Mouse (Mus musculus): ENCODE measurements around the gene Itgb4.
A peak's percentile ranks its signal among the peaks of the same experiment; 100 is the strongest.

Gene Itgb4

DNA sequence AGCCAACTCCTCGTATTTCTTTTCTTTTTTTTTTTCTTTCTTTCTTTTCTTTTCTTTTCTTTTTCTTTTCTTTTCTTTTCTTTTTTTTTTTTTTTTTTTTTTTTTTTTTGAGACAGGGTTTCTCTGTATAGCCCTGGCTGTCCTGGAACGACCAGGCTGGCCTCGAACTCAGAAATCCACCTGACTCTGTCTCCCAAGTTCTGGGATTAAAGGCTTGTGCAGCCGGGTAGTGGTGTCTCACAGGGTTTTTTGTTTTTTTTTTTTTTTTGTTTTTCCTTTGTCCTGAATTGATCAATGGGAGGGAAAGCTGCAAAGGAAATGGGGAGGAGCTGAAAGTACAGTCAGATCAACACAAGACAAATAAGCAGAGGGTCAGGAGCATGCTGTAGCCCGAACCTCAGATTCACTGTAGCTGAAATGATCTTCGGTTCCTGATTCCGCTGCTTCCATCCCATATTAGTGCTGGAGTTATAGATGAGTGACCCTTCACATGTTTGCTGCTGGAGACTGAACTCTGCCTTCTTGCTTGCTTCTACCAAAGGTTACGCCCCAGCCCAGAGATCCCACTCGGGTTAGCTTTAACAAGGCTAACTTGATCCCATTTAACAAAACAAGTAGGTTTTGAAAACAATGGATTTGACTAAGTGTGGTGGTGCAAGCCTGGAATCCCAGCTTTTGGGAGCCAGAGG, 53.8 kb downstream of the Itgb4 start:
- DNase-seq (ENCODE audit: low spot score) = no peak

- DNase-seq (ENCODE audit: low spot score) = no peak
These were observed 54.8 kb downstream of the Itgb4 start for GRCm38 (mm10) chr11:116029086-116029865.

DNA sequence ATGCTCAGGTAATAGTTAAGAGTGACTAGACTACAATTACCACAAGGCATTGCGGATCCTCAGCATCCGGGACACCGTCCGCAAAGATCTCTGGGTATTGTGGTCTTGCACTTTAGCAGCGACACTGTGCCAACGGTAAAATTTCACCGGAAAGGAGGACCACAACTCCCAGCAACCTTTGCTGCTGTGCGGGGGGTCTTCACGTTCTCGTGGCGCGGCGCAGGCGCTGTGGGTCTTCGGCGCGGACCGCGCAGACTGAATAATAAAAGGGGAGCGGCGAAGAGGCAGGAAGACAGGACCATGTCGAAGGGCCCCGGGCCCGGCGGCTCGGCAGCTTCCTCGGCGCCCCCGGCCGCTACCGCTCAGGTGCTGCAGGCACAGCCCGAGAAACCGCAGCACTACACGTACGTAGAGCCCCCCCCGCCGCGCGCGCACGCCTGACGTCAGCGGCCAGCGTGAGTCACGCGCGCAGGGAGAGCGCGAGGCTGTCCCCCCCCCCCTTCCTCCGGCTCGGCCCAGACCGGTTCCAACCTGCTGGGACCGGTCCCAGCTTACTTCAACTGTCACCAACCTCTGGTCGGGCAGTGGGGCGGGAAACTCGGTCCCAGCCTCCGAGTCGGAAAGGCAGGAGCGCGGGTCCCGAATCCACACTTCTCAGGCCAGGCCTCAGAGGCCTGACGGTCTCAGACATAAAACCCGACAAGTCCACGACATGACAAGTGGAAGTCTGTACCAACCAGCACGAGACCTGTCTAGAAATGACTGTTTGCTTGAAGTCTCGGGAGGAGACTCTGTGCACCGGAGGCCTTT, 55.8 kb downstream of the Itgb4 start, which contains the start of gene Unk:
Gene Unk, plus strand, starts transcription at position 235 of the 810 bp plus-strand sequence.
- DNase-seq (ENCODE audit: low spot score) = peak; percentile 97

DNA sequence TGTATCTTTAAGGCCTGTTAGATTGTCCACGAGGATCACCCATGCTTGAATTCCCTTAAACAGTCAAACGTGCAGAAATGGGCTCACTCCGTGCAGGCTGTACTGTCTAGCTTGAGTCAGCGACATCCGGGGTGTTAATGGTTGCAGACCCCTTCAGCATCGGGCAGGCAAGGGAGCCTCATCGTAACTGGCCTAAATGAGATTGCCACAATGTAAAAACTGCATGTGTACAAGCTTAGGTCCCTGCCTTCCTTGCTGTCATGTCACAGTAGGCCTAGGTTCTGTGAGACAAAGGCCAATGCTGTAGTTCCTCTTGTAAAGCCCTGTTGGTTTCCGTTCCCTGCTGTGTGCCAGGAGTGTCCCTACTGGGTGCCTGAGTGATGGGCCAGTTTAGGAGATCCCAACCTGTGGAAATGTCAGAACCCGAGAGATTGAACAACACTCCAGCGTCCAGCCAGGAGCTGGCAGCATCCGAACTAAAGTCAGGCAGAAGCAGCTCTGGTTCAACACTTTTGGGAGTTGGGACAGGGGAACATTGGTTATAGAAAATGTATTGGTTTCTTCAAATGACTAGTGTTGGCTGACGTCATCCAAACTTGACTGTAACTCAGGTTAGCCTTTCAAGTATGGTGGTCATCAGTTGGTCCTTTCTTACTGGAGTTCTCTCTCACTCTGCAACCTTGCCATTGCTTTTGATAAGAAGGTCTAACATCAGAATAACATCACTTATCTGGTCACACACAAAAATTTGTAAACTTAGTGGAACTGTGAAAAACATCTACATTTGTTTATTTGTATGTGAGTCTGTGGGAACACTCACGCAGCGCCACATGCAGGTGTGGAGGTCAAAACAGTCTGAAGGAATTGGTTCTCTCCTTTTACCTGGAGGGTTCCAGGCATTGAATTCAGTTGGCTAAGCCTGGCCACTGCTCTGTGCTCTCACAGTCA, 56.7 kb downstream of the Itgb4 start:
- DNase-seq (ENCODE audit: low spot score) = no peak

DNA sequence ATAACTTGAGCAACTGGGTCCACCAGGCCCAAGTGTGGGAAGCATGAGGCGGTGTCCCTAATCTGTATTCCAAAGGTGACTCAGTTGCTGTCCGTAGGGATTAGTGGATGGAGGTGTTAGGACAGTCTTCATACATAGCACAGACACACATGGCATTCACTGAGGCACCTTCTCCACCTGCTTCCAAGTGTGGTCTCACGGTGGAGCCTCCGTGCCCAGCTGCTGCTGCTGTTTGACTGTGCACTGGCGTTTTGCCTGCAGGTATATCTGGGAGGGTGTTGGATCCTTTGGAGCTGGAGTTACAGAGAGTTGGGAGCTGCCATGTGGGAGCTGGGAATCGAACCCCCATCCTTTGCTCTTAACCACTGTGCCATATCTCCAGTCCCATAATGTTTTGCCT, 60.1 kb downstream of the Itgb4 start:
- DNase-seq (ENCODE audit: low spot score) = no peak

- no peak for DNase-seq (ENCODE audit: low spot score)
These were observed 62.2 kb downstream of the Itgb4 start for GRCm38 (mm10) chr11:116036671-116037070.

GRCm38 (mm10) chr11:116037826-116038225, 63.3 kb downstream of the Itgb4 start:
- no peak for DNase-seq (ENCODE audit: low spot score)

- no peak for DNase-seq (ENCODE audit: low spot score)
These were observed 66.1 kb downstream of the Itgb4 start for GRCm38 (mm10) chr11:116040593-116040992.

DNA sequence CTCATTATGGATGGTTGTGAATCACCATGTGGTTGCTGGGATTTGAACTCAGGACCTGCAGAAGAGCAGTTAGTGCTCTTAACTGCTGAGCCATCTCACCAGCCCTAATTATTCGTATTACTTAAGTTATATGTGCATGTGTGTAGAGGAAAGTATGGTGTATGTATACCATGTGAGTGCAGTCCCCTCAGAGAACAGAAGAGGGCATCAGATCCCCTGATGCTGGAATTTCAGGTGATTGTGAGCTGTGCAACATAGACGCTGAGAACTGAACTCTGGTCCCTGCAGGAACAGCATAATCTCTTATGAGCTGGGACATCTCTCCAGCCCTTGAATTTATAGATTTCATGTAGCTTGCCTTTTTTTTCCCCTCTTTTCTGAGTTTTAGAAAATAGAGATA, 67.3 kb downstream of the Itgb4 start:
- DNase-seq (ENCODE audit: low spot score) = no peak

- DNase-seq (ENCODE audit: low spot score) = no peak
These were observed 68.0 kb downstream of the Itgb4 start for GRCm38 (mm10) chr11:116042372-116043138.

GRCm38 (mm10) chr11:116043286-116043685, 68.8 kb downstream of the Itgb4 start:
- DNase-seq (ENCODE audit: low spot score) = no peak

GRCm38 (mm10) chr11:116045173-116045572, 70.7 kb downstream of the Itgb4 start:
- DNase-seq (ENCODE audit: low spot score) = no peak

GRCm38 (mm10) chr11:116049610-116050009, 75.1 kb downstream of the Itgb4 start:
- DNase-seq (ENCODE audit: low spot score) = no peak

- DNase-seq (ENCODE audit: low spot score) = no peak
These were observed 75.7 kb downstream of the Itgb4 start for GRCm38 (mm10) chr11:116050196-116050595.

DNA sequence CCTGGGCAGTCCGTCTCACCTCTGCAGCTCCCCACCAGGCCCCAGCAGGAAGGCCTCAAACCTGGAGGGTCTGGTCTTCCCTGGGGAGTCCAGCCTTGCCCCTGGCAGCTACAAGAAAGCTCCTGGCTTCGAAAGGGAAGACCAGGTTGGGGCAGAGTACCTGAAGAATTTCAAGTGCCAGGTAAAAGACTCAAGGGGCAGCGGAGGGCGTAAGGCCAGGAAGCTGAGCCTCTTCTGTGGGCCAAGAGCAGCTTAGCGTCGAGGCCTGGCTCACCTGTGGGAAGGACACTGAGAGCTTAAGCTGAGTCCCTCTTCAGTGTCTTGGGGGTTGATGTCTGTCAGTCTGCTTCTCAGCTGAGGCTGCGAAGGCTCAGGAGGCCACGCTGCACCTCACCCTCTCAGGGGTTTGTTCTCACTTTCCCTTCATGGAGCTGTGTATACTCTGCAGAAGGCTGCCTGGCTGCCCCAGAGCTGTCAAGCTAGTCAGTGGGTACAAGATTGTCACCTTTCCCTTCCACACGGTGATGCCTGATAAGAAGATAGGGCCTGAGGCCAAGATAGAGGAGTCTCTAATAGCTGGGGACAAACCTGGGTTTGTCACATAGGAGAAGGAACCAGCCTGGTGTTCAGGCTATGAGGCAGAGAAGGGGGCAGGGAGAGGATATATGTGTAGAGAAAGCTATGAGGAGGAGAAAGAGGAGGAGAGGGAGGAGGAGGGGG, 79.2 kb downstream of the Itgb4 start:
- no peak for DNase-seq (ENCODE audit: low spot score)

DNA sequence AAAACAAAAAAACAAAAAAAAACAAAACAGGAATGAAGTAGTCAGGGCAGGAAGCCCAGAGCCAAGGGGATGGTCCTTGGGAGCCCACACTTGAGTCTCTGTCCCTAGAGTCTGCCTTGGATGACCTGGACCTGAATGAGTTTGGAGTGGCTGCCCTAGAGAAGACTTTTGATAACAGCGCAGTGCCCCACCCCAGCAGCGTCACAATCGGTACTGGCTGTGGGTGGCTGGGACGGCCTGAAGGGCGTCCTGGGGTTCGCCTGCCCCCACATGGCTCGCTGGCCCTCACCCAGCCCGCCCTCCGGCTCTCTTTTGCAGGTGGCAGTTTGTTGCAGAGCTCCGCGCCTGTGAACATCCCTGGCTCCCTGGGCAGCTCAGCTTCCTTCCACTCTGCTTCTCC, 81.4 kb downstream of the Itgb4 start:
- no peak for DNase-seq (ENCODE audit: low spot score)

DNA sequence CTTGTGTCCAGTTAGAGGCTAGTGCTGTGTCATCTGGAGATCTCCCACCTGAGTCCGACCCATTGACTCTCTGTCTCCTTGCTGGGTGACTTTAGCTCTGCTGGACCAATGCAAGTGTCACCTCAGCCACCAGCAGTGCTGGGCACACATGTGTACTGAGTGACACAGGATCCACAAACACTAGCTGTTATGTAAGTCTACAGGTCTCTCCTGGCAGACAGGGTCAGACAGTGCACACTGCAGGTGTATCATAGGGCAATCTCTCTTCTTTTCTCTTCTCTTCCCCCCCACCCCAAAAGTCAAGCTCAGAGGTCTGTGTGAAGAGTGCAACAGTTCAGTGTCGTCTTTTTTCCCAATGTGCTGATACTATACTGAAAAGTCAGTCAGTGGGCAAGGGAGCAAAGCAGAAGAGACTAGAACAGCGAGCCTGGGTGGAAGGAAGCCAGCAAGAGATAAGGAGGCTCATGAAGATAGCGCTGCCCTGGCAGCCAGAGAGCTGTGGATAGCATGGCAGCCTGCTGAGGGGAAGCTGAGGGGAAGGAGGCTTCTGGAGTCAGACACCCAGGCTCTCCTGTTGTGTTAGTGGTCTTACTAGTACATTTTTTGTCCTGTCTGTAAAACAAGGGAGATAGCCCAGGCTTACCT, 82.8 kb downstream of the Itgb4 start:
- DNase-seq (ENCODE audit: low spot score) = no peak
